Mouse (Mus musculus) spleen, adult 2 months (tissue): ENCODE data around the gene Spag16.

ENCODE experiments used
- CTCF ChIP-seq: fragments of 200-500 bp; IDR thresholded peaks from 2 replicates; pipeline ENCODE4 v1.5.1; 2011; ENCODE audit warnings: mild to moderate bottlenecking, inconsistent platforms; ENCODE audit not compliant: insufficient read depth, insufficient read length, insufficient replicate concordance; ENCODE audit errors: extremely low read depth
- POLR2A ChIP-seq: fragments of 200-500 bp; IDR thresholded peaks from 2 replicates; pipeline ENCODE4 v1.6.1; 2011; ENCODE audit warnings: low read depth, low read length, inconsistent platforms

DNA sequence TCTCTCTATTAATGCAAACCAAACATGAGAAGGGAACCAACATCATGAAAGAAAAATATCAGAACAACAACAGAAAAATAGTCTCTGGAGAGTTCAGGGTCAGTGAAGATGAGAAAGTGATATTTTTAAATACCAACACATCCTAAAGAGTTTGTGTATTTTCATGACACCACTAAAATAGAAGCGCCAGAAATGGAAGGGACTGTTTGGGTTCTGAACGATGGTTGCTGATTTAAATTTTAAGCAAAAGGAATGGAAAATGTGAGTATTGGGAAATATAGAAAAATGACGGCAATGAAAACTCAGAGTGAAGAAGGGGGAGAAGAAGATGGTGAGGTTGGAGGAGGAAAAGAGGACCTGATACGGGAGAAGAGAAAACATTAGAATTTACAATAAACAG, 825.9 kb downstream of the Spag16 start:
- TF ChIP-seq POLR2A, result no peak
- no peak for TF ChIP-seq CTCF
